Mouse (Mus musculus): Measurements from ENCODE around the gene Cntf. TPM values are rescaled to one million over a fixed set of nuclear protein-coding genes. Genes with fewer than 3 reads are reported as not detected.

Gene Cntf
- polyA plus RNA-seq, 1 experiment from 2014 or later: not detected

- no peaks in the 10 kb centered on the region for H3K27me3 ChIP-seq (replicated peaks; ENCODE audit: control insufficient read depth, insufficient read depth, low read length)
- no peak overlapping the region for H3K27ac ChIP-seq (ENCODE audit: low read depth)
- H3K9me3 ChIP-seq (ENCODE audit: control insufficient read depth, low read length): no peaks in the 10 kb centered on the region
- H3K9ac ChIP-seq (ENCODE audit: low read length): no peak overlapping the region
- H3K36me3 ChIP-seq (ENCODE audit: control insufficient read depth, insufficient read depth, low read length): peaks cover 3% of the 10 kb centered on the region; the same call in 1 of the 2 replicates
- 78% methylated on average over 4 of the region's 4 CpGs for WGBS
- DNase-seq (ENCODE audit: low spot score) (no peak), ATAC-seq (replicated peaks; ENCODE audit: low FRiP score, low TSS enrichment, low read depth) (no peak)
- H3K4me1 ChIP-seq (replicated peaks; ENCODE audit: control insufficient read depth, insufficient read depth, low read length): no peaks in the 10 kb centered on the region
- no peak overlapping the region for H3K4me2 ChIP-seq (ENCODE audit: low read length)
- H3K4me3 ChIP-seq (ENCODE audit: low read depth, low read length): no peak overlapping the region
These were observed 22.3 kb upstream of the Cntf start for GRCm38 (mm10) chr19:12787721-12788120.

- no peak overlapping the region for H3K4me2 ChIP-seq (ENCODE audit: low read length)
- no peak for ATAC-seq (replicated peaks; ENCODE audit: low FRiP score, low TSS enrichment, low read depth)
- H3K4me3 ChIP-seq (ENCODE audit: low read depth, low read length): no peak overlapping the region
- H3K9me3 ChIP-seq (ENCODE audit: control insufficient read depth, low read length): no peaks in the 10 kb centered on the region
- peaks cover 3% of the 10 kb centered on the region; the same call in 1 of the 2 replicates for H3K36me3 ChIP-seq (ENCODE audit: control insufficient read depth, insufficient read depth, low read length)
- no peak overlapping the region for H3K9ac ChIP-seq (ENCODE audit: low read length)
- no peaks in the 10 kb centered on the region for H3K27me3 ChIP-seq (replicated peaks; ENCODE audit: control insufficient read depth, insufficient read depth, low read length)
- no peaks in the 10 kb centered on the region for H3K4me1 ChIP-seq (replicated peaks; ENCODE audit: control insufficient read depth, insufficient read depth, low read length)
- H3K27ac ChIP-seq (ENCODE audit: low read depth): no peak overlapping the region
- 79% methylated on average over 2 of the region's 2 CpGs for WGBS
- DNase-seq (ENCODE audit: low spot score): no peak
These were observed 21.5 kb upstream of the Cntf start for GRCm38 (mm10) chr19:12786803-12787395.

- Histone ChIP-seq H3K36me3 (ENCODE audit: control insufficient read depth, insufficient read depth, low read length) (peaks cover 29% of the 10 kb centered on the region), H3K4me2 (ENCODE audit: low read length) (no peak overlapping the region), H3K9ac (ENCODE audit: low read length) (no peak overlapping the region), H3K4me1 (replicated peaks; ENCODE audit: control insufficient read depth, insufficient read depth, low read length) (no peaks in the 10 kb centered on the region), H3K27ac (ENCODE audit: low read depth) (no peak overlapping the region), H3K9me3 (ENCODE audit: control insufficient read depth, low read length) (no peaks in the 10 kb centered on the region), H3K4me3 (ENCODE audit: low read depth, low read length) (no peak overlapping the region), H3K27me3 (replicated peaks; ENCODE audit: control insufficient read depth, insufficient read depth, low read length) (no peaks in the 10 kb centered on the region)
- no peak for DNase-seq (ENCODE audit: low spot score)
- ATAC-seq (replicated peaks; ENCODE audit: low FRiP score, low TSS enrichment, low read depth): no peak
These were observed 15.0 kb upstream of the Cntf start for GRCm38 (mm10) chr19:12780437-12780836.

- H3K27ac ChIP-seq (ENCODE audit: low read depth): no peak overlapping the region
- no peak overlapping the region for H3K9ac ChIP-seq (ENCODE audit: low read length)
- 71% methylated on average over 5 of the region's 5 CpGs for WGBS
- H3K4me1 ChIP-seq (replicated peaks; ENCODE audit: control insufficient read depth, insufficient read depth, low read length): no peaks in the 10 kb centered on the region
- no peaks in the 10 kb centered on the region for H3K9me3 ChIP-seq (ENCODE audit: control insufficient read depth, low read length)
- no peak for ATAC-seq (replicated peaks; ENCODE audit: low FRiP score, low TSS enrichment, low read depth)
- H3K27me3 ChIP-seq (replicated peaks; ENCODE audit: control insufficient read depth, insufficient read depth, low read length): no peaks in the 10 kb centered on the region
- no peak overlapping the region for H3K4me2 ChIP-seq (ENCODE audit: low read length)
- DNase-seq (ENCODE audit: low spot score): no peak
- peaks cover 76% of the 10 kb centered on the region for H3K36me3 ChIP-seq (ENCODE audit: control insufficient read depth, insufficient read depth, low read length)
- no peak overlapping the region for H3K4me3 ChIP-seq (ENCODE audit: low read depth, low read length)
These were observed 5.5 kb upstream of the Cntf start for GRCm38 (mm10) chr19:12770888-12771287.

- H3K9ac ChIP-seq (ENCODE audit: low read length): no peak overlapping the region
- H3K27ac ChIP-seq (ENCODE audit: low read depth): no peak overlapping the region
- H3K9me3 ChIP-seq (ENCODE audit: control insufficient read depth, low read length): no peaks in the 10 kb centered on the region
- H3K36me3 ChIP-seq (ENCODE audit: control insufficient read depth, insufficient read depth, low read length): peaks cover 38% of the 10 kb centered on the region
- H3K27me3 ChIP-seq (replicated peaks; ENCODE audit: control insufficient read depth, insufficient read depth, low read length): no peaks in the 10 kb centered on the region
- no peak overlapping the region for H3K4me2 ChIP-seq (ENCODE audit: low read length)
- no peaks in the 10 kb centered on the region for H3K4me1 ChIP-seq (replicated peaks; ENCODE audit: control insufficient read depth, insufficient read depth, low read length)
- ATAC-seq (replicated peaks; ENCODE audit: low FRiP score, low TSS enrichment, low read depth) (no peak), DNase-seq (ENCODE audit: low spot score) (no peak)
- H3K4me3 ChIP-seq (ENCODE audit: low read depth, low read length): no peak overlapping the region
- WGBS: 58% methylated on average over 2 of the region's 2 CpGs
These were observed 3.0 kb downstream of the Cntf start for GRCm38 (mm10) chr19:12762212-12763130.

- no peak overlapping the region for H3K27ac ChIP-seq (ENCODE audit: low read depth)
- ATAC-seq (replicated peaks; ENCODE audit: low FRiP score, low TSS enrichment, low read depth) (no peak), DNase-seq (ENCODE audit: low spot score) (no peak)
- no peak overlapping the region for H3K4me3 ChIP-seq (ENCODE audit: low read depth, low read length)
- H3K27me3 ChIP-seq (replicated peaks; ENCODE audit: control insufficient read depth, insufficient read depth, low read length): no peaks in the 10 kb centered on the region
- H3K9ac ChIP-seq (ENCODE audit: low read length): no peak overlapping the region
- no peaks in the 10 kb centered on the region for H3K4me1 ChIP-seq (replicated peaks; ENCODE audit: control insufficient read depth, insufficient read depth, low read length)
- no peaks in the 10 kb centered on the region for H3K9me3 ChIP-seq (ENCODE audit: control insufficient read depth, low read length)
- H3K36me3 ChIP-seq (ENCODE audit: control insufficient read depth, insufficient read depth, low read length): peaks cover 22% of the 10 kb centered on the region
- H3K4me2 ChIP-seq (ENCODE audit: low read length): no peak overlapping the region
- WGBS: 78% methylated on average over 2 of the region's 2 CpGs
These were observed 5.8 kb downstream of the Cntf start for GRCm38 (mm10) chr19:12759656-12760055.

GRCm38 (mm10) chr19:12758936-12759478 is 6.4 kb downstream of the Cntf start:
- no peak overlapping the region for H3K9ac ChIP-seq (ENCODE audit: low read length)
- H3K27ac ChIP-seq (ENCODE audit: low read depth): no peak overlapping the region
- H3K9me3 ChIP-seq (ENCODE audit: control insufficient read depth, low read length): no peaks in the 10 kb centered on the region
- H3K4me2 ChIP-seq (ENCODE audit: low read length): no peak overlapping the region
- WGBS: 86% methylated on average over 1 of the region's 1 CpGs
- DNase-seq (ENCODE audit: low spot score) (no peak), ATAC-seq (replicated peaks; ENCODE audit: low FRiP score, low TSS enrichment, low read depth) (no peak)
- no peak overlapping the region for H3K4me3 ChIP-seq (ENCODE audit: low read depth, low read length)
- peaks cover 16% of the 10 kb centered on the region for H3K36me3 ChIP-seq (ENCODE audit: control insufficient read depth, insufficient read depth, low read length)
- no peaks in the 10 kb centered on the region for H3K4me1 ChIP-seq (replicated peaks; ENCODE audit: control insufficient read depth, insufficient read depth, low read length)
- H3K27me3 ChIP-seq (replicated peaks; ENCODE audit: control insufficient read depth, insufficient read depth, low read length): no peaks in the 10 kb centered on the region

GRCm38 (mm10) chr19:12756286-12756685 is 9.1 kb downstream of the Cntf start:
- H3K36me3 ChIP-seq (ENCODE audit: control insufficient read depth, insufficient read depth, low read length): no peaks in the 10 kb centered on the region
- H3K27me3 ChIP-seq (replicated peaks; ENCODE audit: control insufficient read depth, insufficient read depth, low read length): no peaks in the 10 kb centered on the region
- no peaks in the 10 kb centered on the region for H3K4me1 ChIP-seq (replicated peaks; ENCODE audit: control insufficient read depth, insufficient read depth, low read length)
- WGBS: 80% methylated on average over 3 of the region's 3 CpGs
- ATAC-seq (replicated peaks; ENCODE audit: low FRiP score, low TSS enrichment, low read depth) (no peak), DNase-seq (ENCODE audit: low spot score) (no peak)
- H3K27ac ChIP-seq (ENCODE audit: low read depth): no peak overlapping the region
- H3K4me3 ChIP-seq (ENCODE audit: low read depth, low read length): no peak overlapping the region
- H3K9me3 ChIP-seq (ENCODE audit: control insufficient read depth, low read length): no peaks in the 10 kb centered on the region
- H3K9ac ChIP-seq (ENCODE audit: low read length): no peak overlapping the region
- no peak overlapping the region for H3K4me2 ChIP-seq (ENCODE audit: low read length)
